In genomic region chr11:31664186-31664585, GRCm38 (mm10) we compare ENCODE assay signal across 11 mouse cellular contexts. TPM values are rescaled to one million over a fixed set of nuclear protein-coding genes. Genes with fewer than 3 reads are reported as not detected.
DNase-seq lines count a peak whose midpoint lies in the region; ATAC-seq lines count a peak whose summit lies in the region.
"Had no signal": no experiment of that assay in that cellular context is flagged by ENCODE, and none has a peak within 500 bp of the region (broad histone marks: within the 10 kb centered on the region; RNA-seq: fewer than 3 reads in every experiment).

No protein-coding gene starts in this region.

- no peaks in the 10 kb centered on the region for H3K27me3 ChIP-seq in kidney, embryonic 14.5 days (ENCODE audit: control insufficient read depth, insufficient read depth, low read length)

- no peak overlapping the region for H3K9ac ChIP-seq in kidney, embryonic 14.5 days (ENCODE audit: low read depth, low read length)

- DNase-seq in kidney, adult 18-20 months: peak; percentile 41
- DNase-seq in CD4-positive, CD25-positive, alpha-beta regulatory T cell, adult 2 months (ENCODE audit: low read depth, low spot score): peak; percentile 33
- DNase-seq in R1 (ENCODE audit: low read depth, low spot score): peak; percentile 54
- DNase-seq in heart, postnatal 4 days: peak; percentile 66
- no peak for DNase-seq in right cerebral cortex, adult 2 months (ENCODE audit: low spot score in 2 of 2)
- DNase-seq in ovary, postnatal 10 days (ENCODE audit: low spot score): no peak
- DNase-seq in layer of hippocampus, adult 11-12 months (ENCODE audit: low spot score): no peak
- DNase-seq: cerebellum, adult 9-10 months had no signal

- no peaks in the 10 kb centered on the region for H3K9me3 ChIP-seq in kidney, embryonic 14.5 days (ENCODE audit: control insufficient read depth, low read length)
- H3K9me3 ChIP-seq: forebrain, embryonic 10.5 days had no signal

- H3K4me3 ChIP-seq in kidney, embryonic 14.5 days (ENCODE audit: low read length): no peak overlapping the region
- H3K4me3 ChIP-seq: forebrain, embryonic 10.5 days had no signal

- no peak overlapping the region for H3K4me2 ChIP-seq in kidney, embryonic 14.5 days (replicated peaks; ENCODE audit: low read depth, low read length)

- peaks cover 58% of the 10 kb centered on the region for H3K36me3 ChIP-seq in kidney, embryonic 14.5 days (ENCODE audit: control insufficient read depth, insufficient read depth, low read length)

- H3K27ac ChIP-seq in kidney, embryonic 14.5 days (ENCODE audit: low read depth, low read length): no peak overlapping the region
- H3K27ac ChIP-seq: forebrain, embryonic 10.5 days had no signal

- WGBS in kidney, embryonic 14.5 days: 83% methylated on average over 2 of the region's 2 CpGs

- no peaks in the 10 kb centered on the region for H3K4me1 ChIP-seq in kidney, embryonic 14.5 days (ENCODE audit: control insufficient read depth, insufficient read depth, low read length)
- H3K4me1 ChIP-seq: forebrain, embryonic 10.5 days had no signal

- no peak for ATAC-seq in kidney, embryonic 14.5 days (ENCODE audit: low FRiP score, low TSS enrichment)
- ATAC-seq: inflammation-experienced regulatory T-cells, adult 6 months had no signal

RNA-seq across cellular contexts. Expression of gene Bod1, which starts 7.5 kb away (rescaled TPM):
- 104 and 107 TPM in 2 replicates for polyA plus RNA-seq in kidney, embryonic 14.5 days (2014; fragmentation: Nextera tagmentation; extraction: Ambion mirVana)
- 10 to 100 TPM; 85.1 to 94.5 TPM for total RNA-seq in heart, postnatal 4 days (2021)

Comparison
In these comparisons a context has a peak if more than half of its experiments do, and no peak if none do; other contexts are left out.
1. DNase-seq: peak in kidney, adult 18-20 months (single experiment), CD4-positive, CD25-positive, alpha-beta regulatory T cell, adult 2 months (single experiment), R1 (single experiment) and heart, postnatal 4 days (single experiment); none in right cerebral cortex, adult 2 months (0 of 2), ovary, postnatal 10 days (single experiment) and layer of hippocampus, adult 11-12 months (single experiment).